Mouse (Mus musculus) naive thymus-derived CD4-positive, alpha-beta T cell, adult 2 months (primary cell): ENCODE measurements around the gene Celsr1.
"Not testable (repeated sequence)": the region's sequence is repeated elsewhere in the genome, so short reads cannot be mapped to it uniquely, and the experiment has no call there.

Experiments
- DNase-seq: peaks from one replicate; pipeline ENCODE4 v3.0.0-alpha.2; 2011; ENCODE audit warnings: low read depth

Gene Celsr1

DNA sequence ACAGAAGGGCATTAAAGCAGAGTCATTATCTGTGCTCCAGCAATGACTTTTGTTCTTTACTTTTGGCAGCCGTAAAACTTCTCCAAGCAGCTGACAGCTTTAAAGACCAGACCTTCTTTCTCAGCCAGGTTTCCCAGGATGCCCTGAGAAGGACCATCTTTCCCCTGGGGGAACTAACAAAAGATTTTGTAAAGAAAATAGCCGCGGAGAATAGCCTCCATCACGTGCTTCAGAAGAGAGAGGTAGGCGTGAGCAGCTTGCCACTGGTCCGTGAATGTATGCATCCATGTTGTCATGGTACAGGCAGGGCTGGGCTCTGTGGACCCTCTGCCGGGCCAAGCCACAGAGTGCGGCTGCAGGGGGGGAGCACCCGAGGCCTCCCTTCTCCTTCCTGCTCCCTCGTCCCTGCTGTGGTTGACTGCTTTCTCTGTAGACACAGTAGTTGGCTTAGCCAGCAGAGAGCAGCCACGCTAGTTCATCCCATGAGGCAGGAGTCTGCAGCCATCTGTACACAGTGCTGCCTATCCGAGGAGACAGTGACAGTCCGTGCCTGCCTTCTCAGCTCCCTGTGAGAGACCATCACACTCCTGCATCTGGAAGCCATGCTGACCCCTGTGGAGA, 141.0 kb downstream of the Celsr1 start:
- DNase-seq: no peak

DNA sequence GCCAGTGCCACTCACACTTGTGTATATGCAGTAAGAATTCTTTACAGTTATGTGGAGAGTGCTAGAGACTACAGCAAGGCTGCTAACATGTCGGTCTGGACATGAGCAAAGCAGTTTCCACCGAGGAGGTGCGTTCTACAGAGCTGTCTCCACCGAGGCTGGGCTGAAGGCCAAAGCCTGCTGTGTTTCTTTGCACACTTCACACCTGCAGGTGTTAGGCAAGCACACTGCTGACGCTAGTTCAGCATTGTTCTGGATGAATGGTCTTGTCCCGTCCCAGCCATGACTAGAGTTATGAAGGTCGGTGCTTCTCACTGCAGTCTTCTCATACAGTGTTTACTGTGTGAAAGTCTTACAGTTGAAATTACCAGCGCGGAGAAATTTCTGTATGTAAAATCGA, 141.6 kb downstream of the Celsr1 start:
- DNase-seq: no peak

DNA sequence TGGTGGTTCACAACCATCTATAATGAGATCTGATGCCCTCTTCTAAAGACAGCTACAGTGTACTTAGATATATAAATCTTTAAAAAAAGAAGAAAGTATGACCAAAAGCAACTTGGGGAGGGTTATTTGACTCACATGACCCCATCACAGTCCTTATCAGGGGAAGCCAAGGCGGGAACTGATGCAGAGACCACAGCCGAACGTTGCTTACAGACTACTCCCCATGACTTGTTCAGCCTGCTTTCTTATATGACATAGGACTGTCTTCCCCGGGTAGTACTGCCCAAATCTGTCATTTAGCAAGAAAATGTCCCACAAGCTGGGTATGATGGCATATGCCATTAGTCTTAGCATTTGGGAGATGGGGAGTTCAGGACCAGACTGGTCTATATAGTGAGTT, 144.3 kb downstream of the Celsr1 start:
- DNase-seq: no peak

GRCm38 (mm10) chr15:85885606-85886005, 148.0 kb downstream of the Celsr1 start:
- DNase-seq: no peak

- no peak for DNase-seq
Measured at GRCm38 (mm10) chr15:85879498-85879895, 154.1 kb downstream of the Celsr1 start.

- DNase-seq: peak; percentile 92
Measured at GRCm38 (mm10) chr15:85878848-85879497, 154.6 kb downstream of the Celsr1 start, which contains the start of gene Trmu. Gene Trmu, plus strand, starts transcription at chr15:85879312.

- no peak for DNase-seq
Measured at GRCm38 (mm10) chr15:85877336-85877735, 156.2 kb downstream of the Celsr1 start.

DNA sequence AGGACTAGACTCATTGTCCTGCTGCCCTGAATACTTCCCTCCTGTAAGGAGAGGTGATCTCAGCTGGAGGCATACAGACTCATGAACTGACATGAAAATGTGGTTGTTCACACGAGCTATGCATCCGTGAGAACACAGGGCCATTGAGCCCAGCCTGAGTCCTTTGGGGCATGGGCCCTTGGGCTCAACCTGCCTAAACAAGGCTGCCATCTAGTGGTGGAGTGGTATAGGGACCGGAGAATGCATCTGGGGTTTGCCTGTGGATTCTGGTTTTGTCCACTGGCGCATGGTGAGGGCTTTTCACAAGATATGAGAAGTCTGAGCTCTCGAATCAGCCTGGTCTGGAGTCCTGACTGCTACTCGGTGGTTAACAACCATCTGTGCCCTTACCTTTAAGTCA, 165.9 kb downstream of the Celsr1 start:
- peak; percentile 86 for DNase-seq

DNA sequence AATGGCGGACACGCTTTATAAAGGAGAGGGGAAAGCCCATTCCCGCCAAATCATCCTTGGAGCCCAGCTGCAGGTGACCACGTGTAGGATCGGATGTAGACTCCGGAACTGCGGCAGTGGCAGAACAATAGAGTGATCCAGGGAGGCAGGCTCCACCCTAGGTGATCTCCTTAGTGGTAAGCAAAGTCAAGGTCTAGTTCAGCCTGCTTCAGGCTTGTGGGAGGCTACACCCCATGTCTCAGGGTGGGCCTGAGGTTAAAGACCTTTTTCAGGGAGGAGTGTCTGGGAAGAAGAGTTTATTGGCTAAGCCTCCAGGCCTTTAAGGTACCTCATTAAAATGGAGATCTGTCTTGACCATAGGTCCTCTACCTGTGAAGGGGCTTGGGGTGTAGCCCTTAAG, 167.7 kb downstream of the Celsr1 start:
- not testable (repeated sequence) for DNase-seq

DNA sequence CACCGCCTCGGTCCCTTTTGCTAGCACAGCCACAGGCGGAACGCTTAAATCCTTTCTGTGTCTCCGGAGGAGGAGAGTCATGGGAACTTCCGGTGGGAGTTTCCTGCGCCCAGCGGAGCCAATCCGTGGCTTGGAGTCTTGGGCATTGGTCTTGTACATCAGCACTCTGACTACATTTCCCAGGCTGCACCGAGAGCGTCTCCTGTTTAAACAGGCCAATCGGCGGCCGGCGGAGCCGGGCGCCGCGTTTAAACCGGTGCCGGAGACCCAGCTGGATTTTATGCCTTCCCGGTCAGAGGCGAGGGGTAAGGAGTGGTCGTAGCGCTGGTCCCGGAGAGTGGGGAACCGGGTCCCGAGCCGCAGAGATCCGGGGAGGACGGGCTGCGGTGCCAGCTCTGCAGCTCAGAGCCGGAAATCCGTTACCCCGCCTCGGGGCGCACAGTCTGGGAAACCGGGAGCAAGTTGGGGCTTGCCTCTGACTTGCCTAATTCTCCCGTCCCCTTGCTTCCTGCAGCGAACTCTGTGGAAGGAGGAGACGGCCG, 174.0 kb downstream of the Celsr1 start, which contains the start of gene Gtse1:
TSS of gene Gtse1 (plus strand) at position 256 of the 542 bp plus-strand sequence.
- peak; percentile 94 for DNase-seq

DNA sequence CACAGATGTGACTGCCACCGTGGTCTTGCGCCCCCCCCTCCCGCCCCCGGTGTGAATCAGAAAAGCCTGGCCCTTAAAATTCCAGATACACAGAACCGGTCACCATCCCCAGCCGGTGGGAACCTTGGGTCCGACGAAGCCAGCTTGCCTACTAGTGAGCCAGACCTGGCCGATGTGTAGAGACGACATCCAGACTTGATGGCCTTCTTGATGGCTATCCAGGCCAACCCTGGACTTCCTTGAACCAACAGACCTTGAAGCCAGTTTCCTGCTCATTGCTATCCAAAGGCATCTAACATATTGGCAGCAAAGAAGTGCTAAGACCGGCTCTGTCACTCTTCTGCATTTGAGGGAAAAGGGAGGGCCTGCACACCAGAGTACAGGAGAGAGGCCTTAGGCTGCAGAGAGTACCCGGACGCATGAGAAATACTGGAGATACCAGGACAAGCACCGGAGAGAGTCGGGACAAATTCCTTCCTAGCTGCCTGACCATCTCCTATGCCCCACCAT, 174.5 kb downstream of the Celsr1 start:
- no peak for DNase-seq

DNA sequence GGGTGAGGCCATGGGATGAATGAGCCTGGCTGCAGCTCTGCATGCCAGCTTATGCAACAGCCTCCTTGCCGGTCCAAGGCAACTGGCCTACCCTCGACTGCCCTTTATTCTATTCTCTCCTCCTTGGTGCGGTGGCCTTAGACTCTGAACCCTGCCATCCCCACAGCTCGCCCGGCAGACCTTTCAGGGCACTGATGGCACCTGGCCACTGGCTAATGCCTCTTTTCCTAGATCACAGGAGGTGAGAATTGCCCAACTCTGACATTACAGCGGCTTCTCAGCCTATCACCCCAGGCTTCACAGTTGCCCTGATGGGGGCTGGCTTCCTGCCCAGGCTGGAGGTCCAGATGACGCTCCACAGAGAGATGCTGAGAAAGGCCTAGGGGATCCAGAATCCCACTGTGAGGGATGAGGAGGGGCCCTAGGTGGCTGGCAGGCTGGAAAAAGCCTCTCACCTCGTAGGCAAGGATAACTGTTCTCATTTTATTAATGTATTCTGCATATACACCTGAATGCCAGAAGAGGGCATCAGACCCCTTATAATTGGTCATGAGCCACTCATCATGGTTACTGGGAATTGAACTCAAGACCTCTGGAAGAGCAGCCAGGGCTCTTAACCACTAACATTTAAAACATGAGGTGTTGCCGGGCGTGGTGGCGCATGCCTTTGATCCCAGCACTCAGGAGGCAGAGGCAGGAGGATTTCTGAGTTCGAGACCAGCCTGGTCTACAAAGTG, 181.8 kb downstream of the Celsr1 start:
- DNase-seq: peak; percentile 26
